Comparison of ENCODE assay signal across 8 mouse cellular contexts in the genomic region with DNA sequence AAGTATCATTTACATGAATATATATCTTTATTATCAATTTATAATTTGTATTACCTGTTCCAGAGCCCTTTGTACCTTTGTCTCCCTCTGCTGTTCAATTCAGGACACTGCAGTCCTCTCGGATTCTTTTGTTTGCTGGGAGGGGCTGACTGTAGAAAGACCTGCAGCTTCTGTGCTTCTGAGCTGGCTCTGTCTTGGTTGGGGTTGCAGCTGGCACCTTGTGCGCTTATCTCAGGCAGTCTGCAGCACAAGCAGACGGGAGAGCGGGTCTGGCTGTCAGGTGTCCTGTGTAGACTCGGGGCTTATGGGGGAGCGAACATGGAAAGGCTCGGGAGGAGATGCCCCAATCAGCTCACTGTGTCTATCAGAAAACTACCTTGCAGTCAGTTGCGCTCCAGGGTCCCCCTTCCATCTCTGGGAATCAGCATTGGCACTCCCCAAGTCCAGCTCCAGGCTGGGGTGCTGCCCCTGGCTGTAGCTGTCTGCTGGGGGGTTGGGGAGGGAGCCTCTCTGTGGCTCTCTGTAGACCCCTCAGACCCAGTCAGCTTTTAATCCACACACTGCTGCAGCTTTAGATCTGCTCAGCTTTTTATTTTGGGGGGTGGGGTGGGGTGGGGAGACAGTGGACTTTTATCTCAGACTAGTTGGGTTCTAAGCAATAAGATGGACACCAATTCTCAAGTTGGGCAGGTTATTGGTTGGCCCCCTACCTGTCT. TPM values are rescaled to one million over a fixed set of nuclear protein-coding genes. Genes with fewer than 3 reads are reported as not detected.
DNase-seq lines count a peak whose midpoint lies in the region; ATAC-seq lines count a peak whose summit lies in the region.

No protein-coding gene starts in this region.

- H3K4me3 ChIP-seq in forebrain, embryonic 12.5 days (replicated peaks) = peak overlapping the region; percentile 31
- peak overlapping the region; percentile 29 for H3K4me3 ChIP-seq in hindbrain, embryonic 12.5 days

- no peaks in the 10 kb centered on the region for H3K9me3 ChIP-seq in forebrain, embryonic 12.5 days
- H3K9me3 ChIP-seq in hindbrain, embryonic 12.5 days (replicated peaks) = no peaks in the 10 kb centered on the region

- H3K9ac ChIP-seq in forebrain, embryonic 12.5 days = peak overlapping the region; percentile 62
- H3K9ac ChIP-seq in hindbrain, embryonic 12.5 days = peak overlapping the region; percentile 65

- H3K27ac ChIP-seq in forebrain, embryonic 12.5 days = 0 out of 2 replicates have a peak overlapping the region, but pooled peaks have one; percentile 25
- no peak overlapping the region for H3K27ac ChIP-seq in hindbrain, embryonic 12.5 days

- 16% methylated on average over 8 of the region's 8 CpGs for WGBS in forebrain, embryonic 12.5 days
- 21% methylated on average over 8 of the region's 8 CpGs for WGBS in hindbrain, embryonic 12.5 days

- peak overlapping the region; percentile 53 for H3K4me2 ChIP-seq in forebrain, embryonic 12.5 days
- peak overlapping the region; percentile 49 for H3K4me2 ChIP-seq in hindbrain, embryonic 12.5 days (replicated peaks)

- H3K27me3 ChIP-seq in forebrain, embryonic 12.5 days = no peaks in the 10 kb centered on the region
- no peaks in the 10 kb centered on the region for H3K27me3 ChIP-seq in hindbrain, embryonic 12.5 days

- peak; percentile 23; the same call in 1 of the 2 replicates for ATAC-seq in forebrain, embryonic 12.5 days (ENCODE audit: low FRiP score)
- peak; percentile 56; the same call in 1 of the 2 replicates for ATAC-seq in hindbrain, embryonic 12.5 days (ENCODE audit: low FRiP score)
- peak; percentile 76 for ATAC-seq in megakaryocyte progenitor cell, adult 5-6 weeks (replicated peaks; ENCODE audit: poor library complexity)

- DNase-seq in kidney, adult 18-20 months = peak; percentile 31
- DNase-seq in kidney, adult 11 months = no peak
- DNase-seq in c-Kit-positive CD71-negative TER-119-negative erythroid progenitor cells, embryonic 14.5 days (ENCODE audit: low read depth) = peak; percentile 40
- peak; percentile 36 to 52 for DNase-seq in layer of hippocampus, postnatal 14 days (ENCODE audit: low spot score in 2 of 2)
- DNase-seq in right cerebral cortex, postnatal 25 days = peak; percentile 4

- H3K36me3 ChIP-seq in forebrain, embryonic 12.5 days (replicated peaks) = no peaks in the 10 kb centered on the region
- no peaks in the 10 kb centered on the region for H3K36me3 ChIP-seq in hindbrain, embryonic 12.5 days

- no peaks in the 10 kb centered on the region for H3K4me1 ChIP-seq in forebrain, embryonic 12.5 days
- H3K4me1 ChIP-seq in hindbrain, embryonic 12.5 days = no peaks in the 10 kb centered on the region

RNA-seq across cellular contexts. Expression of a gene that starts 28.2 kb away (rescaled TPM):
- not detected in 2 replicates for polyA plus RNA-seq in forebrain, embryonic 12.5 days (2016; fragmentation: Nextera tagmentation; extraction: Ambion mirVana)
- 0.60 TPM in 1 of 2 replicates, not detected in the other for polyA plus RNA-seq in hindbrain, embryonic 12.5 days (2016; fragmentation: Nextera tagmentation; extraction: Ambion mirVana)
- total RNA-seq in layer of hippocampus, postnatal 14 days (2021) = not detected
- not detected in 2 replicates for total RNA-seq in megakaryocyte progenitor cell, adult 5-6 weeks (2015)
- not detected in 2 replicates for total RNA-seq in megakaryocyte progenitor cell, adult 5-6 weeks (2017)

RNA-seq across cellular contexts. Expression of a gene that starts 45.2 kb away (rescaled TPM):
- polyA plus RNA-seq in forebrain, embryonic 12.5 days (2016; fragmentation: Nextera tagmentation; extraction: Ambion mirVana) = not detected in 2 replicates
- polyA plus RNA-seq in hindbrain, embryonic 12.5 days (2016; fragmentation: Nextera tagmentation; extraction: Ambion mirVana) = not detected in 2 replicates
- under 1 TPM; 0.09 to 0.12 TPM for total RNA-seq in layer of hippocampus, postnatal 14 days (2021)
- total RNA-seq in megakaryocyte progenitor cell, adult 5-6 weeks (2015) = not detected in 2 replicates
- not detected in 2 replicates for total RNA-seq in megakaryocyte progenitor cell, adult 5-6 weeks (2017)

RNA-seq across cellular contexts. Expression of a gene that starts 48.3 kb away (rescaled TPM):
- 94.7 and 122 TPM in 2 replicates for polyA plus RNA-seq in forebrain, embryonic 12.5 days (2016; fragmentation: Nextera tagmentation; extraction: Ambion mirVana)
- 323 and 363 TPM in 2 replicates for polyA plus RNA-seq in hindbrain, embryonic 12.5 days (2016; fragmentation: Nextera tagmentation; extraction: Ambion mirVana)
- 100 to 1,000 TPM; 132 to 227 TPM for total RNA-seq in layer of hippocampus, postnatal 14 days (2021)
- total RNA-seq in megakaryocyte progenitor cell, adult 5-6 weeks (2015) = not detected in 2 replicates
- not detected in 2 replicates for total RNA-seq in megakaryocyte progenitor cell, adult 5-6 weeks (2017)

Comparison
In these comparisons a context has a peak if more than half of its experiments do, and no peak if none do; other contexts are left out.
1. ATAC-seq: peak in every context shown above with its lines; median percentile 76 in megakaryocyte progenitor cell, adult 5-6 weeks; 56 in hindbrain, embryonic 12.5 days; 23 in forebrain, embryonic 12.5 days.
2. RNA of a gene that starts 48.3 kb away (total RNA-seq): 132 to 227 TPM in layer of hippocampus, postnatal 14 days; not detected in megakaryocyte progenitor cell, adult 5-6 weeks; every median in the first group is over 100 times any median in the second.